Mouse (Mus musculus) 3T3-L1 (cell line): ENCODE measurements at regions not wholly inside any gene's neighbourhood (a gene's known extent, or its start where the extent isn't known, plus 50 kb on each side); places are given as distances from the start of the nearest gene placed in this dataset.

Experiments used
- DNase-seq: peaks from one replicate; pipeline ENCODE4 v3.0.0-alpha.2; 2015; ENCODE audit warnings: low read depth, low spot score

DNA sequence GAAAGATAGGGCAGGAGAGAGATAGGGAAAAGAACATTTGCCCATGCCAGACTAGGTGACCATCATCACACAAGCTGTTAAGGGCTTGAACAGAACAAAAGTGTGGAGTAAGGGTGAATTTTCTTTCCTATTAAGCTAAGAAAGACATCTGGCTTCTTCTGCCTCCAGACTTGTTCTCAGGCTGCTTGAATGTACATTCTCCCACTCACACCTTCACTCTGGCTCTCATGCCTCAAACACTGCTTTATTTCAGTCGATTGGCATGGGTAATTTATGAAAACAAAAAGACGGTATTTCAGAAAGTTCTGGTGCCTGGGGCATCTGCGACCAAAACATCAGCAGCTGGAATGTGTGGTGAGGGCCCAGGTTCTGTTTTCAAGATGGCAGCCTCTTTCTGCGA lies 79.1 kb downstream of the Ifi44 start:
- DNase-seq = no peak

DNA sequence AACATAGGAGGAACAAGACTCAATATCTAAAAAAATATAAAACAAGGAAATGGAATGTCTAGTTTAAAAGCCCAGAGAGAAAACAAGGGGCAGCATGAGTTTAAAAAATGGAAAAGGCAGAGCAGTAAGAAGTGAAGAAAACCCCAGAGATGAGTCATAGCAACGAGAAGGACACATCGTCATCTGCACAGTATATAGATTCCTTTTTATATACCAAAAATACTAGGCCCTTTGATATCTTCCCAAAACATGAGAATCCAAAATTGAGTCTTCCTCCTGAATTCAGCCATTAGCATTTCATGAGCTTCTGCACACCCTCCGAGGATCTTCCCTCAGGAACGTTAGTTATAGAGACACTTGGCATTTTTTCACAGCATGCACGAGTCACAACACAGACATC lies 96.5 kb downstream of the Ifi44 start:
- no peak for DNase-seq

- DNase-seq = no peak
Observed at GRCm38 (mm10) chr3:151651524-151651923, 98.2 kb downstream of the Ifi44 start.

DNA sequence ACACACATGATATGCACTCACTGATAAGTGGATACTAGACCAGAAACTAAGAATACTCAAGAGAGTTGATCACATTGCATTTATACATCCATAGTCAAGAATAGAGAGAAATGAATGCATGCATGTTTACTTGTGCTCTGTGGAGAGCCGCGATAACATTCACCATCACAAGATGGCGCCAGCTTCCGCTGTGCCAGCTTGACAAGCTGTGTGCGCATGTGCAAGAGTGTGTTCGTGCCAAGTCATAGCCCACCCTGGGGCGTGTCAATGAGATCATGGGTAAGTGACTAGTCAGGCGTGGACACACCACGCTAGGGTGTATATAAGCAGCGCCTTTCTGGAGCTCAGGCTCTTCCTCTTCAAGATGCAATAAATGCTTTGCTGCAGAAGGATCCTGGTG lies 102.1 kb downstream of the Ifi44 start:
- DNase-seq = peak; percentile 25

GRCm38 (mm10) chr3:151639431-151640111 lies 110.2 kb downstream of the Ifi44 start:
- DNase-seq = no peak

DNA sequence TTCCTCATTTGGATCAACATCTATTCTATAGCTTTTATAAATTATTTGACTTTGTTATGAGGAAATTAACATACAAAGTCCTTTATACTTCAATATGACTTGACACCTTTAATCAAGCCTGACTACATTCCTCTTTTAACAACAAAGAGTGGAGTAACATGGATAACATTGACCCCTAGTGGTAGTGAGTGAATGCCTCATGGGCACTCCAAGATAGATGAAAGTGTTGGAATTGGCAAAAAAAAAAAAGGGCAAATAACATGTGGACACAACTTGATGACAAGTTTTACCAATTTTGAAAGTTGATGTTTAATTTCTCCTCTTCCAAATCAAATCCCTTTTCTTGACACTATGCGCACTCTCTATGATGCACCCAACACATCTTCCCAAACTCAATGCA lies 111.4 kb downstream of the Ifi44 start:
- peak; percentile 41 for DNase-seq

- DNase-seq = no peak
Observed at GRCm38 (mm10) chr3:151610954-151611353, 138.8 kb downstream of the Ifi44 start.

DNA sequence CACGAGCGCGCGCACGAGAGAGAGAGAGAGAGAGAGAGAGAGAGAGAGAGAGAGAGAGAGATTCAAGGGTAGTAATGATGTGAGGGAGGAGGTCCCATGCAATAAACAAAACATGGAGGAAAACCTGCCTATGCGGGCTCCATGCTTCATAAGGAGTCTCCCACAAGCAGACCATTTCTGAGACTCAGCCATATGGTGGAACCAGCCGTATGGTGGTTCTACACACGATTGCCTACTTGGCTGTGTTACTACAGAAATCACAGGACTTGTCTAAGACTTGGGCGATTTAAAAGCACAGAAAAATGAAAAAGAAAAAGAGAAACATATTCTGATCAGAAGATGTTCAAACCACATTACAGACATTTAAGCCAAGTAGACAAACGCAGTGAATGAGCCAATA lies 142.1 kb downstream of the Ifi44 start:
- no peak for DNase-seq

GRCm38 (mm10) chr3:151603371-151603770 lies 146.4 kb downstream of the Ifi44 start:
- DNase-seq = no peak
